Mouse (Mus musculus): Measurements from ENCODE around the gene Dcaf7. TPM values are rescaled to one million over a fixed set of nuclear protein-coding genes. Genes with fewer than 3 reads are reported as not detected.

Dcaf7 gene
- 29.6 and 39.0 TPM in 2 replicates for polyA plus RNA-seq (2015; fragmentation: Nextera tagmentation; extraction: Ambion mirVana)

DNA sequence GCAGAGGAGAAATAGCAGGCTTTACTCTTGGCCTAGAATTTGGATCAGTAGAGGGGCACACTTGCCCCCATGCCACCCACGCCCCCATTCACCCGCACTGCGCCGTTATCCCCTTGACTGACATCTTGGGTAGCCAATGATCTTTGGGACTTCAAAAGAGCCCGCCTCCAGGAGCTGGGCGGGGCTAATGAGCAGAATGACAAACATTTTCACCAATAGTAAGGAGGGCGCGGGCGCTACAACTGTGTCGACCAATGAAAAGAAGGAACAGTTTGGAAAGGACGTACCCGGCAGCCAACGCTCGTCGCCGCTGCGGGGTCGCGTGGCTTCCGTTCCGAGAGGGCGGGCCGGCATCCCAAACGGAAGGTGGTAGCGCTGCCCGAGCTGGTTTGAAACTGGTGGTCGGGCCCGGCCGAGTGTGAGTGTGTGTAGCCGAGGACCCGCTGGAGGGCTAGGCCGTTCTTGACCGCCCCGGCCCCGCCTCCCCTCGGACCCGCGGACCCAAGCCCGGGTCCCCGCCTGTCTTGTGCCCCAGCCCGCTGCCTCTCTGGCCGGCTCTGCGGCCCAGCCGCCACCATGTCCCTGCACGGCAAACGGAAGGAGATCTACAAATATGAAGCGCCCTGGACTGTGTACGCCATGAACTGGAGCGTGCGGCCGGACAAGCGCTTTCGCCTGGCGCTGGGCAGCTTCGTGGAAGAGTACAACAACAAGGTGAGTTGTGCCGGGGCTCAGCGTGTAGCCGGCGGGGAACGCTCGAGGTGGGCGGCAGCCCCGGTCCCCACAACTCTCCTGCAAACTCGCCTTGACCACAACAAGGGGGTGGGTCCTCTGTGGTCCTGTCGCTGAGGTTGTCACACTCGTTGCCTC is at the start of gene Dcaf7:
Gene Dcaf7, plus strand, starts transcription at position 325 of the 870 bp plus-strand sequence.

DNA sequence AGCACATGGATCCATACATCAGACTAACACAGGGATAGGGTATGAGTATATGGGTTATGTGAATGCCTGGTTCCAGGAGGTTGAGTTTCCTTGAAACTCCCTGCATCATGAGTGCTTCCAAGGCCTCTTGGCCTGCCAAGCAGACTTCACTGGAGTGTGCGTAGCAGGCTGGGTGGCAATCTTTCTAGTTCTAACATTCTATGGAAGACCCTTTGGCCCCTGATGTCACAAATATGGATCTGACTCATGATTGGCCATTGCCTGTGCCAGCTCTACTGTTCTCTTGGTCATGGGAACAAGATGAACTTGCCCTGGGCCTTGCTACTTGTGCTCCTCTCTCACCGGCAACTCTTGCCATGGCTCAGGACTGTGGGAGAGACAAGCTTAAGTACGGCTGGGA is 42.3 kb upstream of the Dcaf7 start, which contains the start of gene Ace3:
Gene Ace3, plus strand, starts transcription at position 301 of the 400 bp plus-strand sequence.

DNA sequence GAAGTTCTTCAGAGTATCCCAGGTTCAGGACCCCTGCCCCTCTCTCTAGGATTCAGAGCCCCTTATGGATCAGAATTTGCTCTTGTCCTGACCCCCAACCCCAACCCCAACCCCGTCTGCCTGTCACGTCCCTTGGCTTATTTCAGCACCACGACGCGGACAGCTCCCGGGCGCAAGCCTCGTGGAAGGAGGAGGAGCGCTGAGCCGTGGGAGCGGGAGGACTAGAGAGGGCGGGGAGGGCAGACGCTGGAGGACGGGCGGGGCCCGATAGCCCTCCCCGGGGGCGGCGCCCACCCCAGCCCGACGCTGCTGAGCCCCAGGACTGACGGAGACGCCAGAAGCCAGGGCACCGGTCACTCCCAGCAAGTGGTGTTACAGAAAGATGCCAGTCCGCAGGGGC is 28.9 kb upstream of the Dcaf7 start, which contains the start of gene Kcnh6:
Gene Kcnh6, plus strand, starts transcription at position 304 of the 400 bp plus-strand sequence.

DNA sequence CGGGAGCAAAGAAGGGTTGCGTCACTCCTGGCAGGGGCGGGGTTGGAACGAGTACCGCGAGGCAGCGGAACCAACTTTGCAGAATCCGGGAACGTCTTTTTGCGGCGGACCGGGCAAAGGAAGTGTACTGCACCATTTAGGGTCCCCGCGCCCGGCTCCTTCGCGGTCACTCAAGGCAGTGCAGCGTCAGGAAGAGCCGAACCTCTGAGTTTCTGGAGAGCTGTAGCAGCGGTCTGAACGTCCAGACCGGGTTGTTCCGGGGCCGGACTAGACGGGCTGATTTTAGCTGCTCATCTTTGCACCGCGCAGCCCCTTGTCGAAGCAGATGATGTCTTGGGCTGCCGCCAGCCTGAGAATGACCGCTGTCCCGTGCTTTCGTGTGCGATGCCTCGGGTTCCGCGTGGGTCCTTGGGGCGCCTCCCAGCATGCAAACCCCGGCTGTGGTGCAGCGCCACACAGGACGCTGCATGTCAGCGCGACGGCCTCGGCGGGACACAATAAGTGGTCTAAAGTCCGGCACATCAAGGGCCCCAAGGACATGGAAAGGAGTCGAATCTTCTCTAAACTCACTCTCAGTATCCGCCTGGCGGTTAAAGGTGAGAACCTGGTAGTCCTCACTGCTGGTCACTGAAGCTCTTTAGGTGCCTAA is 29.4 kb downstream of the Dcaf7 start, which contains the start of gene Taco1:
Gene Taco1, plus strand, starts transcription at position 139 of the 649 bp plus-strand sequence.

DNA sequence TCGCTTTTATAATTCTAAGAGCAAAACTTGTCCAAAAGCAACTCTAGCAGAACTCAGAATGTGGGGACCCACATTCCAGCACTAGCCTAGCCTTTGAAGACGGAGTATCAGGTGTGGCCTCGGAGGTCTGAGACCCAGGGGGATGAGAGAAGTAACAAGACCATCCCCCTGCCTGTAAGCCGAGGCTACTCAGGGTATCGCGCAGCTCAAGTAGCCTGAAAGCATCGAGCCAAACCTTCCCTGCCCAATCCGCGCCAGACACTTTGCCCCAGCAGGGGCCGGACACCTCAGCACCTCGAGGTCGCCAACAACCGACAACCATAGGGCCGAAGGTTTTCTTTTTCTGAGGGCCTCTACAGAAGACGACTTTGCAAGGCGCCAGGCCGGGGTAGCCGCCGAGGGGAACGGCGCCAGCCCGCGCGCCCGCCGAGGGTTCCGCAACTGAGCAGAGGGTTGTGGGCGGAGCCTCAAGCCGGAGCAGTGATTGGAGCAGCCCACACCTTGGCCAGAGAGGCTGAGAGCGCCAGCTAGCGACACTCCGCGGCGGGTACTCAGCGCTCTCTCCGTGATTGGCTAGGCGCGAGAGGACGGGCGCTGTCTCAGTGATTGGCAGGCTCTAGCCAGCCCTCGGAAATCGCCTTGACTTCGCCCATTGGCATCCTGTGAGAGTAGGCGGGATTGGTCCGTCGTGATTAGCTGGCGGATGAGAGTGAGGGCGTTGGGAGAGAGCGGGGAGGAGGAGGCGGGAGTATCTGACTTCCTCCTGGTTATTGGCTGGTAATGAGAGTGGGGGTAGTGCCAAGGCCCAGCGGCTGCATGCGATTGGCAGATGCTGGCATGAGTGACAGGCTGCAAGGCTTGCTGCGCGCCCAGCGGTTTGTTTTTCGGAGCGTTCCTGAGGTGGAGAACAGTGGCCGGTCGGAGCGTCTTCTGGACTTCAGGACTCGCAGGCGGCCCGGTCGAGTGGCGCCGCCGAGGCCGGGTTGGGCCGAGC is 47.3 kb downstream of the Dcaf7 start, which contains the start of gene Map3k3:
Gene Map3k3, plus strand, starts transcription at position 906 of the 994 bp plus-strand sequence.

Other genes starting within 250 kb of the Dcaf7 start
- 162 and 188 TPM in 2 replicates for gene Cyb561, start 83.5 kb upstream of the Dcaf7 start, polyA plus RNA-seq (2015; fragmentation: Nextera tagmentation; extraction: Ambion mirVana)
- gene Ace, start 68.9 kb upstream of the Dcaf7 start, polyA plus RNA-seq (2015; fragmentation: Nextera tagmentation; extraction: Ambion mirVana), result 4.5 and 4.8 TPM in 2 replicates
- gene Ace3, start 42.2 kb upstream of the Dcaf7 start, polyA plus RNA-seq (2015; fragmentation: Nextera tagmentation; extraction: Ambion mirVana), result not detected in 2 replicates
- 0.70 and 2.1 TPM in 2 replicates for gene Kcnh6, start 28.7 kb upstream of the Dcaf7 start, polyA plus RNA-seq (2015; fragmentation: Nextera tagmentation; extraction: Ambion mirVana)
- gene Taco1, start 29.2 kb downstream of the Dcaf7 start, polyA plus RNA-seq (2015; fragmentation: Nextera tagmentation; extraction: Ambion mirVana), result 5.3 and 13.0 TPM in 2 replicates
- 18.2 and 19.0 TPM in 2 replicates for gene Map3k3, start 47.7 kb downstream of the Dcaf7 start, polyA plus RNA-seq (2015; fragmentation: Nextera tagmentation; extraction: Ambion mirVana)
- 0.71 TPM in 1 of 2 replicates, not detected in the other for gene Gm10840, start 124.0 kb downstream of the Dcaf7 start, polyA plus RNA-seq (2015; fragmentation: Nextera tagmentation; extraction: Ambion mirVana)
- gene Limd2, start 124.0 kb downstream of the Dcaf7 start, polyA plus RNA-seq (2015; fragmentation: Nextera tagmentation; extraction: Ambion mirVana), result 80.7 and 82.8 TPM in 2 replicates
- 11.3 and 16.9 TPM in 2 replicates for gene Strada, start 165.3 kb downstream of the Dcaf7 start, polyA plus RNA-seq (2015; fragmentation: Nextera tagmentation; extraction: Ambion mirVana)
- 51.4 and 75.4 TPM in 2 replicates for gene Ccdc47, start 179.5 kb downstream of the Dcaf7 start, polyA plus RNA-seq (2015; fragmentation: Nextera tagmentation; extraction: Ambion mirVana)
- gene Ddx42, start 180.1 kb downstream of the Dcaf7 start, polyA plus RNA-seq (2015; fragmentation: Nextera tagmentation; extraction: Ambion mirVana), result 29.6 and 44.6 TPM in 2 replicates
- gene Ftsj3, start 219.2 kb downstream of the Dcaf7 start, polyA plus RNA-seq (2015; fragmentation: Nextera tagmentation; extraction: Ambion mirVana), result 22.6 and 41.1 TPM in 2 replicates
- 142 and 201 TPM in 2 replicates for gene Psmc5, start 219.3 kb downstream of the Dcaf7 start, polyA plus RNA-seq (2015; fragmentation: Nextera tagmentation; extraction: Ambion mirVana)
- gene Smarcd2, start 236.1 kb downstream of the Dcaf7 start, polyA plus RNA-seq (2015; fragmentation: Nextera tagmentation; extraction: Ambion mirVana), result 40.7 and 58.2 TPM in 2 replicates
- 0.12 and 0.32 TPM in 2 replicates for gene Tcam1, start 239.8 kb downstream of the Dcaf7 start, polyA plus RNA-seq (2015; fragmentation: Nextera tagmentation; extraction: Ambion mirVana)